Mouse (Mus musculus): ENCODE measurements around the gene Srp9. TPM values are rescaled to one million over a fixed set of nuclear protein-coding genes. Genes with fewer than 3 reads are reported as not detected.

The Srp9 gene
- 173 TPM for polyA plus RNA-seq (2017; shearing (Covaris generic))

DNA sequence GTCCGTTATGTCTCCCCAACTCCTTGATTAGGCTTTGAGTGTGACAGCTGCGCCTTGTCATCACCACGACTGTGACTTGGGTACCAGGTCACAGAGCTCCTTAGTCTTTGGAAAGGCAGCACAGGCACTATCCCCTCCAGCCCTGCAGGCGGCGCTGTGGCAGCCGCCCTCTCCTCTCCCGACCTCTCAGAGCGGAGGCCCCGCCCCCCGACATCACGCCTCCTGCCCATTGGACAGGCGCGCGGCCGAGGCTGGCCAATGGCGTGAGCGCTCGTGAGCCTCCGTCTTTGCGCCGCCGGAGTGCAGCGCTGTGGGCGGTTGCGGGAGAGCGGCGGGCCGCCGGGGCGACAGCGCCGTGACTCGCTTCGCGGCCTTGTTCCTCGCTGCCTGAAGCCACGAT, at the start of gene Srp9:
Gene Srp9 (plus strand): TSS at position 232 of the 400 bp plus-strand sequence.

DNA sequence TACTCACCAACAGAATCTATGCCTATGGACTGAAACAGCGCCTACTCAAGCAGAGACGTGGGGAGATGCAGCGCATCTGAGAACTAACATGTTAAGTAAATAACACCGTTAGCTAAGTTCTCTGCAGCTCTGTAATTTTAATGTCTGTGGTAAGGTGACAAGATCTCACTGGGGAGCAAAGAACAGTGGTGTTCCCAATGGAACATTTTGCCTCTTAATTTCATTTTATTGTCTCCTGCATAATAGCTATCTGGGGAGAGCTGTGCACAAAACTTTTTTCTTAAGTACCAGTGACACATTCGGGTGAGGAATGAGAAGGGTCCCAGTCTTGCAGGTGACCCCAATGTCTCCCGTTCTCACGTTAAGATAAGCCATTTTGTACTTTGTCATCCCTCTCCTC, 39.8 kb downstream of the Srp9 start, which contains the start of gene Vmn1r1:
Gene Vmn1r1 (minus strand): TSS at position 101 of the 400 bp plus-strand sequence.

Other genes with a start within 250 kb of the Srp9 start
- gene Enah, start 104.7 kb upstream of the Srp9 start, polyA plus RNA-seq (2017; shearing (Covaris generic)): 0.22 TPM
- gene Vmn1r1, start 39.7 kb downstream of the Srp9 start, polyA plus RNA-seq (2017; shearing (Covaris generic)): not detected
- gene Degs1, start 158.1 kb downstream of the Srp9 start, polyA plus RNA-seq (2017; shearing (Covaris generic)): 122 TPM
- 6.9 TPM for gene Fbxo28, start 216.9 kb downstream of the Srp9 start, polyA plus RNA-seq (2017; shearing (Covaris generic))

Data from inflammation-experienced regulatory T-cells, adult 16 weeks (primary cell).